Mouse (Mus musculus): ENCODE results near the gene Nfib.

DNA sequence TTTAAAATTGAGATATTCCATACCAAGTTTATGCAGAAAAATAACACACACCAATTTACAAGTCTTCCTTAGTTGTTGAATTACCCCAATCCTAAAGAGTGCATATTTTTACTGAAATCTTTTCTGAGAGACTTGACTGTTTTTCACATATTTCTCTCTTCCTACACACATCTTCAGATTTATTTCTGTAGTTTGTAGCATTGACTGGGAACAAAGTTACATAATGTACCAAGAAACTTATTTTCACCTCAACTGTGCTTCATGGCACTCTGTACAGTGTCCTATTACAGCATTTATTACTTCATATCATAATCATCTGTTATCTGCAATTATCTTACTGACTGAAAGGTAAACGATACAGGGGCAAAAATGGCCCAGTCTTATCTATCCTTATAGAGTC, 406.9 kb downstream of the Nfib start:
- TF ChIP-seq E2F4 (IDR thresholded peaks at IDR 0.05; ENCODE audit: insufficient replicate concordance, low read depth, low read length) = no peak
- TF ChIP-seq MAFK (IDR thresholded peaks at IDR 0.05; ENCODE audit: insufficient replicate concordance, low read length) = no peak
- no peak for TF ChIP-seq GABPA (IDR thresholded peaks at IDR 0.05; ENCODE audit: insufficient replicate concordance, low read depth, low read length)
- TF ChIP-seq CTCF (conservative IDR thresholded peaks at IDR 0.05 in 1 of 2, IDR thresholded peaks at IDR 0.05 in 1 of 2; ENCODE audit: low read depth in 2 of 2, low read length in 2 of 2) = no peak
- TF ChIP-seq POLR2A (IDR thresholded peaks at IDR 0.05; ENCODE audit: low read depth, low read length) = no peak
- TF ChIP-seq MYC (IDR thresholded peaks at IDR 0.05; ENCODE audit: low read depth, low read length) = no peak
- TF ChIP-seq EP300 (IDR thresholded peaks at IDR 0.05; ENCODE audit: low read length) = no peak

Data from CH12.LX (cell line).